Mouse (Mus musculus) heart, postnatal 0 days (tissue): ENCODE measurements around the gene Etfdh. TPM values are rescaled to one million over a fixed set of nuclear protein-coding genes. Genes with fewer than 3 reads are reported as not detected.

Experiments used
- ATAC-seq: fragments of 200-750 bp; cut with Nextera tagmentation; 2 replicates; pipeline ENCODE4 v1.8.0; 2017; ENCODE audit warnings: low read depth, moderate number of reproducible peaks, moderate library complexity; ENCODE audit not compliant: insufficient read depth
- DNase-seq: peaks from one replicate; pipeline ENCODE4 v3.0.0-alpha.2; 2016; ENCODE audit warnings: low spot score
- H3K27ac ChIP-seq: fragments of 300-500 bp; sonication (generic); 2 replicates; pipeline ENCODE4 v1.5.1; 2014; ENCODE audit warnings: low read depth, mild to moderate bottlenecking
- H3K27me3 ChIP-seq: fragments of 300-500 bp; sonication (generic); 2 replicates; pipeline ENCODE4 v1.6.1; 2014; ENCODE audit warnings: low read length, mixed read lengths; ENCODE audit not compliant: control insufficient read depth, insufficient read depth
- H3K36me3 ChIP-seq: fragments of 300-500 bp; sonication (generic); replicated peaks from 2 replicates; pipeline ENCODE4 v1.6.1; 2014; ENCODE audit warnings: low read length, mixed read lengths; ENCODE audit not compliant: control insufficient read depth, insufficient read depth
- H3K4me1 ChIP-seq: fragments of 300-500 bp; sonication (generic); 2 replicates; pipeline ENCODE4 v1.6.1; 2014; ENCODE audit warnings: antibody characterized with exemption; ENCODE audit not compliant: control insufficient read depth, insufficient read depth
- H3K4me2 ChIP-seq: fragments of 300-500 bp; sonication (generic); 2 replicates; pipeline ENCODE4 v1.6.1; 2014; ENCODE audit warnings: low read depth, mild to moderate bottlenecking, low read length, moderate library complexity
- H3K4me3 ChIP-seq: fragments of 300-500 bp; sonication (generic); 2 replicates; pipeline ENCODE4 v1.5.1; 2014; ENCODE audit warnings: low read depth, low read length
- H3K9ac ChIP-seq: fragments of 300-500 bp; sonication (generic); replicated peaks from 2 replicates; pipeline ENCODE4 v1.6.1; 2014; ENCODE audit warnings: low read depth, low read length, mixed read lengths
- H3K9me3 ChIP-seq: fragments of 300-500 bp; sonication (generic); replicated peaks from 2 replicates; pipeline ENCODE4 v1.6.1; 2016; ENCODE audit warnings: low read length; ENCODE audit not compliant: control insufficient read depth
- CTCF ChIP-seq: IDR thresholded peaks from 2 replicates; pipeline ENCODE4 v1.5.1; 2016; ENCODE audit warnings: antibody characterized with exemption, control low read depth, low read depth
- EP300 ChIP-seq: IDR thresholded peaks from 2 replicates; pipeline ENCODE4 v1.6.1; 2016; ENCODE audit warnings: antibody characterized with exemption, low read depth
- WGBS: fragments of 180-500 bp; shearing (Covaris S2); extraction: QIAGEN DNeasy Blood & Tissue Kit; methylation state at CpG from one replicate; pipeline ENCODE4 v1.1.7; 2014; 5-methylcytosine and 5-hydroxymethylcytosine counted together
- polyA plus RNA-seq: library from polyadenylated mRNA; unstranded; fragments of >200 nt; fragmentation: Nextera tagmentation; extraction: Ambion mirVana; gene quantifications from 2 replicates; pipeline ENCODE4 v1.2.1, GENCODE M21; 2015
- total RNA-seq: library from RNA; depleted of rRNA; stranded (reverse); fragments of >200 nt; gene quantifications from 2 replicates; pipeline ENCODE4 v1.2.3, GENCODE M21; 2014; ENCODE audit warnings: low replicate concordance

Etfdh gene
- total and polyA plus RNA-seq, 2 experiments from 2014 or later, result 288 to 518 TPM

DNA sequence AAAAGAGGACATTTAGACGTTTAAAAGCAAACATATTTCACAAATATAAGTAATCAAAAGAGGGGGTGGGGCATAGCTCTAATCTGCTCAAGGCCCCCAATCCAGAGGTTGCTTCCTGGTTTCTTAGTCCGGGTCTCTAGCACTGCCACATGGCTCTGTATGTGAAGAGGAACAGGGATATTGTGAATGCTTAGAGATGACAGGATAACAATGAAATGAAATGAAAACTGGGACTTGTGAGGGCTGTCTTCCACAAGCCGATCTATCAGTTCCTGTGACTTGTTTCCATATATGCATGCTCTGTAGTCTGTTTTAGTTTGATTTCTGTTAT is 60.0 kb downstream of the Etfdh start:
- WGBS, result 84% methylated on average over 3 of the region's 3 CpGs
- no peak overlapping the region for H3K9ac ChIP-seq
- ATAC-seq, result no peak
- no peaks in the 10 kb centered on the region for H3K9me3 ChIP-seq
- peaks cover 10% of the 10 kb centered on the region; the same call in 1 of the 2 replicates for H3K4me1 ChIP-seq
- H3K36me3 ChIP-seq, result no peaks in the 10 kb centered on the region
- DNase-seq, result no peak
- no peak for TF ChIP-seq EP300
- no peak for TF ChIP-seq CTCF
- no peaks in the 10 kb centered on the region for H3K27me3 ChIP-seq
- H3K4me3 ChIP-seq, result no peak overlapping the region
- H3K4me2 ChIP-seq, result no peak overlapping the region
- no peak overlapping the region for H3K27ac ChIP-seq

DNA sequence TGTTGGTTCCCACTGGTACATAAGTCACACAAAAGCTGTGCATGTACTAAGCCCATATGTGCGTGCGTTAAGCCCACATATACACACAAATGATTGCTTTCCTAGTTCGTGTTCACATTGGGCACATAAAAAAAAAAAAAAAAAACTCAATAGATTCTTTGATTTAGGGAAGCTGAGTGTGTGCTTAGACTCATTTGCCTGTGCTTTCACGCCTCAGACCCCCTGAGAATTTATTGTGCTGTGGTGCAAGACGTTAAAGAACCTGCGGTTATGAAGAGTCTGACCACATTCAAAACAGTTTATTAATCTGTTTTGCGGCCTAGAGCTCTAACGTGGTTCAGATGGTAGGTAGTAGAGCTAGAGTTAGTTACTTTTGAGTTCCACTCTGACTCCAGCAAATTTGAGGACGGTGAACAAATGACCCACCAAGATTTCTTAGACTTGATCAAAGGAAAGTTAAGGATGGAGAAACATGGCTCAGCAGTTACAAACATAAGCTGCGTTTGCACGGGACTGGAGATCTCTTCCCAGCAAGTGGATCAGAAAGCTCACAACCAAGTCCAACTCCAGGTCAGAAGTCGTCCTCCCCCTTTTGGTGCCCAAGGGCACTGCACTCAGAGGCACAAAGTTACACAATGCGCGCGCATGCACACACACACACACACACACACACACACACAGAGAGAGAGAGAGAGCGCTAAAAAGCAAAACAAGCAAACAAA is 60.5 kb downstream of the Etfdh start:
- WGBS, result 91% methylated on average over 16 of the region's 16 CpGs
- no peak overlapping the region for H3K4me3 ChIP-seq
- H3K27me3 ChIP-seq, result no peaks in the 10 kb centered on the region
- no peaks in the 10 kb centered on the region for H3K9me3 ChIP-seq
- peak overlapping the region; percentile 75; the same call in 1 of the 2 replicates for H3K27ac ChIP-seq
- H3K4me2 ChIP-seq, result peak overlapping the region; percentile 90
- DNase-seq (no peak), ATAC-seq (no peak)
- H3K36me3 ChIP-seq, result no peaks in the 10 kb centered on the region
- no peak overlapping the region for H3K9ac ChIP-seq
- TF ChIP-seq EP300 (no peak), CTCF (no peak)
- peaks cover 10% of the 10 kb centered on the region; the same call in 1 of the 2 replicates for H3K4me1 ChIP-seq

DNA sequence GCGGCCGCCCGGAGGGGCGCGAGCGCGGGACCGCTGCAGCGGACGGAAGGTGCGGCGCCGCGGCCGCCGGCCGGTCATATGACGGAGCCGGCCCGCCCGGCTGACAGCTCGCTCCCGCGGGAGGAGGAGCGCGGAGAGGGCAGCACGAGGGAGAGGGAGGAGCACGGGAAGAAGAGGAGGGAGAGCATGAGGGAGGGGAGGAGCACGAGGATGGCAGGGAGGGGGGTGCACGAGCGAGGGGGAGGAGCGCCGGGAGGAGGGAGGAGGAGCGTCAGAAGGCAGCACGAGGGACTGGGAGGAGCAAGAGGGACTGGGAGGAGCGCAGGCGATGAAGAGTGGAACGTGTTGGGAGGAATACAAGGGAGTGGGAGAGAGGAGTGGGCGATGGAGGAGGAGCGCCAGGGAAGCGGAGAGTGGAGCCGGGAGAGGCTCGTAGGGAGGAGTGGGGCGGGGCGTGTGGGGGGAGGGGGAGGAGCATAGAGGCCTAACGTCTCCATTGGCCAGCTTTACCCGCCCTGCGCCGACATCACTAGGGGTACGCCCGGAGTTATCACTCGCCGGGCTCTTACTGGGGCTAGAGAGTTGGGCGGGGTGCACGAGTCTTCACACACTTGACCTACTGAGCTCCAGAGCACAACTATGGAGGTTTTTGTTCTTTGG is 61.5 kb downstream of the Etfdh start, which contains the start of gene Fnip2:
Fnip2 (minus strand) TSS at position 94 of the 660 bp plus-strand sequence.
- peak within 1 kb of the TSS; percentile 76 for H3K9ac ChIP-seq
- H3K4me3 ChIP-seq, result peak within 1 kb of the TSS; percentile 84
- TF ChIP-seq CTCF, result no peak
- TF ChIP-seq EP300, result 0 out of 2 replicates have a peak, but pooled peaks have one; percentile 55
- peak within 1 kb of the TSS; percentile 75 for H3K27ac ChIP-seq
- H3K9me3 ChIP-seq, result no peaks in the 10 kb centered on the region
- ATAC-seq (peak; percentile 94), DNase-seq (peak; percentile 96)
- WGBS, result under 1% methylated on average over 51 of the region's 55 CpGs
- H3K4me2 ChIP-seq, result peak within 1 kb of the TSS; percentile 90
- H3K36me3 ChIP-seq, result no peaks in the 10 kb centered on the region
- peaks cover 10% of the 10 kb centered on the region; the same call in 1 of the 2 replicates for H3K4me1 ChIP-seq
- H3K27me3 ChIP-seq, result no peaks in the 10 kb centered on the region

DNA sequence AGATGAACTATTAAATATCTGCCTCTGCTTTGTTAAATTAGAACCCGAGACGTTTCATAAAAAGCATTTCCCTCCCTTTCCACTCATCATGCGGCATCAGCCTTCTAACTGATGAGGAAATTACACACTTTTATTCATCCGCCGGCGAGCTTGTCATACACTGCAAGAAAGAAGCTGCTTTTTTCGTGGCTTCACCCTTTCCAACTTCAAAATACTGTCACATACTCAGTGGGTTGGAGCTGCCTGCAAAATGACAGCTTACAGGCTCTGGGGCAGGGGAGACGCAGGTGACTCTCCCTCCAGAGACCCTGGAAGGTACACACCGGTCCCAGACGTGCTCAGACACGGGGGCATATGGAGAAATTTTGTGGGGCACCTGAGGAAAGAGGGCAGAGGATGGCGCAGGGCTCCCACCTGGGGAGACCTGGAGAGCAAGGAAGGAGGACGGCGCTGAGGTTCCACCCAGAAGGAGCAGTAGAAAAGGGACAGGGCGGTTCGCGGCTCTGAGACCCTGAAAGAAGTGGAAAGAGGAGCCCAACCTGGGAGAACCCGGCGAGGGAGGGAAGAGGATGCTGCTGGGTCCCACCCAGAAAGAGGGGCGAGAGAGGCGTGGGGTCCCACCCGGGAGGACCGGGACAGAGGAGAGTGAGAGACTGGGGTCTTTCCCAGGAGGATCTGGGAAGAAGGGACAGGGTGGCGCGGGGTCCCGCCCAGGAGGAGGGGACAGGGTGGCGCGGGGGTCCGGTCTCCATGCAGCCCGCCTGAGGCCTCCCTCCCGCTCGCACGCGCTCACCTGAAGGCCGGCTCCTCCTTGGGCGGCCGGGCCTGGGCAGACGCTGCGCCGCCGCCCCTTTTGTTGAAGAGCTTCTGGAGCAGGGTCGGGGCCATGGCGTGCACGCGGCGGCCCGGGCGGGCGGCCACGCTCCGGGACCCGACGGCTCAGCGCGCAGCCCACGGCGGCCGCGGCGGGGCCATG is 62.3 kb downstream of the Etfdh start:
- DNase-seq, result no peak
- Histone ChIP-seq H3K9ac (peak overlapping the region; percentile 76), H3K4me3 (peak overlapping the region; percentile 84), H3K4me1 (peaks cover 10% of the 10 kb centered on the region; the same call in 1 of the 2 replicates), H3K9me3 (no peaks in the 10 kb centered on the region), H3K27me3 (no peaks in the 10 kb centered on the region), H3K4me2 (peak overlapping the region; percentile 90), H3K36me3 (no peaks in the 10 kb centered on the region), H3K27ac (peak overlapping the region; percentile 75)
- no peak; the same call in 1 of the 2 replicates for ATAC-seq
- TF ChIP-seq EP300, result no peak
- TF ChIP-seq CTCF, result no peak
- 4% methylated on average over 51 of the region's 60 CpGs for WGBS
